Mouse (Mus musculus) forebrain, embryonic 11.5 days (tissue): ENCODE data around the gene Nfya. TPM values are rescaled to one million over a fixed set of nuclear protein-coding genes. Genes with fewer than 3 reads are reported as not detected.

Experiments used
- ATAC-seq: fragments of 200-750 bp; cut with Nextera tagmentation; replicated peaks from 2 replicates; pipeline ENCODE4 v1.8.0; 2017; ENCODE audit warnings: moderate TSS enrichment; ENCODE audit not compliant: low FRiP score
- DNase-seq: peaks from one replicate; pipeline ENCODE4 v3.0.0-alpha.2; 2017; ENCODE audit warnings: low spot score
- H3K27ac ChIP-seq: fragments of 300-500 bp; sonication (generic); 2 replicates; pipeline ENCODE4 v1.5.1; 2014; ENCODE audit warnings: low read depth, low read length
- H3K27me3 ChIP-seq: fragments of 300-500 bp; sonication (generic); 2 replicates; pipeline ENCODE4 v1.6.1; 2014; ENCODE audit warnings: mild to moderate bottlenecking, low read length, mixed read lengths; ENCODE audit not compliant: control insufficient read depth, insufficient read depth
- H3K36me3 ChIP-seq: fragments of 300-500 bp; sonication (generic); 2 replicates; pipeline ENCODE4 v1.6.1; 2014; ENCODE audit warnings: mild to moderate bottlenecking, low read length, moderate library complexity, mixed read lengths; ENCODE audit not compliant: control insufficient read depth, insufficient read depth
- H3K4me1 ChIP-seq: fragments of 300-500 bp; sonication (generic); replicated peaks from 2 replicates; pipeline ENCODE4 v1.6.1; 2014; ENCODE audit warnings: low read length, mixed read lengths; ENCODE audit not compliant: control insufficient read depth, insufficient read depth
- H3K4me2 ChIP-seq: fragments of 300-500 bp; sonication (generic); 2 replicates; pipeline ENCODE4 v1.6.1; 2014; ENCODE audit warnings: low read depth, mild to moderate bottlenecking, low read length, moderate library complexity, mixed read lengths; ENCODE audit not compliant: severe bottlenecking
- H3K4me3 ChIP-seq: fragments of 300-500 bp; sonication (generic); 2 replicates; pipeline ENCODE4 v1.5.1; 2014; ENCODE audit warnings: low read depth, low read length
- H3K9ac ChIP-seq: fragments of 300-500 bp; sonication (generic); 2 replicates; pipeline ENCODE4 v1.6.1; 2014; ENCODE audit warnings: low read length
- H3K9me3 ChIP-seq: fragments of 300-500 bp; sonication (generic); 2 replicates; pipeline ENCODE4 v1.6.1; 2016; ENCODE audit warnings: low read length, mixed read lengths; ENCODE audit not compliant: control insufficient read depth
- WGBS: fragments of 180-500 bp; shearing (Covaris S2); extraction: QIAGEN DNeasy Blood & Tissue Kit; methylation state at CpG from one replicate; pipeline ENCODE4 v1.1.7; 2014; 5-methylcytosine and 5-hydroxymethylcytosine counted together
- polyA plus RNA-seq: library from polyadenylated mRNA; unstranded; fragments of >200 nt; fragmentation: Nextera tagmentation; extraction: Ambion mirVana; gene quantifications from 2 replicates; pipeline ENCODE4 v1.2.1, GENCODE M21; 2014

The Nfya gene
- polyA plus RNA-seq, 1 experiment from 2014 or later = 24.5 TPM

GRCm38 (mm10) chr17:48433006-48433655 is 23.4 kb upstream of the Nfya start:
- ATAC-seq (no peak), DNase-seq (no peak)
- Histone ChIP-seq H3K4me3 (no peak overlapping the region), H3K9me3 (no peaks in the 10 kb centered on the region), H3K36me3 (no peaks in the 10 kb centered on the region), H3K4me2 (no peak overlapping the region), H3K27ac (no peak overlapping the region), H3K4me1 (peaks cover 7% of the 10 kb centered on the region; the same call in 1 of the 2 replicates), H3K9ac (no peak overlapping the region), H3K27me3 (no peaks in the 10 kb centered on the region)
- 82% methylated on average over 20 of the region's 20 CpGs for WGBS

- Histone ChIP-seq H3K27me3 (no peaks in the 10 kb centered on the region), H3K4me2 (no peak within 1 kb of the TSS), H3K4me3 (no peak within 1 kb of the TSS), H3K4me1 (peaks cover 4% of the 10 kb centered on the region; the same call in 1 of the 2 replicates), H3K9me3 (no peaks in the 10 kb centered on the region), H3K36me3 (no peaks in the 10 kb centered on the region), H3K9ac (no peak within 1 kb of the TSS), H3K27ac (no peak within 1 kb of the TSS)
- ATAC-seq = no peak
- no peak for DNase-seq
- 75% methylated on average over 16 of the region's 16 CpGs for WGBS
Measured at GRCm38 (mm10) chr17:48432158-48432980, 22.7 kb upstream of the Nfya start, which contains the start of gene Apobec2. TSS of gene Apobec2 (minus strand) at chr17:48432930.

- ATAC-seq (no peak), DNase-seq (no peak)
- Histone ChIP-seq H3K4me1 (no peaks in the 10 kb centered on the region; the same call in 1 of the 2 replicates), H3K9me3 (no peaks in the 10 kb centered on the region), H3K4me2 (no peak overlapping the region), H3K27me3 (no peaks in the 10 kb centered on the region), H3K36me3 (no peaks in the 10 kb centered on the region), H3K4me3 (no peak overlapping the region), H3K27ac (no peak overlapping the region), H3K9ac (no peak overlapping the region)
- WGBS = 78% methylated on average over 5 of the region's 5 CpGs
Measured at GRCm38 (mm10) chr17:48431054-48431453, 21.3 kb upstream of the Nfya start.

GRCm38 (mm10) chr17:48430394-48430793 is 20.7 kb upstream of the Nfya start:
- H3K4me1 ChIP-seq = no peaks in the 10 kb centered on the region; the same call in 1 of the 2 replicates
- no peak overlapping the region for H3K9ac ChIP-seq
- no peak overlapping the region for H3K27ac ChIP-seq
- 64% methylated on average over 5 of the region's 5 CpGs for WGBS
- ATAC-seq = no peak
- no peaks in the 10 kb centered on the region for H3K36me3 ChIP-seq
- no peaks in the 10 kb centered on the region for H3K9me3 ChIP-seq
- no peak overlapping the region for H3K4me2 ChIP-seq
- no peak for DNase-seq
- H3K27me3 ChIP-seq = no peaks in the 10 kb centered on the region
- H3K4me3 ChIP-seq = no peak overlapping the region

GRCm38 (mm10) chr17:48427852-48428530 is 18.3 kb upstream of the Nfya start:
- H3K36me3 ChIP-seq = no peaks in the 10 kb centered on the region
- no peak for DNase-seq
- no peak overlapping the region for H3K27ac ChIP-seq
- WGBS = 63% methylated on average over 11 of the region's 11 CpGs
- no peak for ATAC-seq
- no peaks in the 10 kb centered on the region; the same call in 1 of the 2 replicates for H3K4me1 ChIP-seq
- no peaks in the 10 kb centered on the region for H3K27me3 ChIP-seq
- H3K4me2 ChIP-seq = no peak overlapping the region
- H3K9ac ChIP-seq = no peak overlapping the region
- H3K4me3 ChIP-seq = no peak overlapping the region
- H3K9me3 ChIP-seq = no peaks in the 10 kb centered on the region

GRCm38 (mm10) chr17:48426991-48427750 is 17.5 kb upstream of the Nfya start:
- H3K36me3 ChIP-seq = no peaks in the 10 kb centered on the region
- DNase-seq (no peak), ATAC-seq (no peak)
- H3K9ac ChIP-seq = no peak overlapping the region
- no peaks in the 10 kb centered on the region for H3K9me3 ChIP-seq
- H3K4me1 ChIP-seq = no peaks in the 10 kb centered on the region; the same call in 1 of the 2 replicates
- H3K27ac ChIP-seq = no peak overlapping the region
- no peak overlapping the region for H3K4me2 ChIP-seq
- WGBS = 71% methylated on average over 13 of the region's 13 CpGs
- H3K4me3 ChIP-seq = no peak overlapping the region
- no peaks in the 10 kb centered on the region for H3K27me3 ChIP-seq

GRCm38 (mm10) chr17:48425823-48426612 is 16.3 kb upstream of the Nfya start:
- Histone ChIP-seq H3K9ac (no peak overlapping the region; the same call in 1 of the 2 replicates), H3K4me3 (no peak overlapping the region), H3K4me1 (no peaks in the 10 kb centered on the region; the same call in 1 of the 2 replicates), H3K4me2 (no peak overlapping the region), H3K27me3 (no peaks in the 10 kb centered on the region), H3K9me3 (no peaks in the 10 kb centered on the region), H3K27ac (no peak overlapping the region), H3K36me3 (no peaks in the 10 kb centered on the region)
- DNase-seq (no peak), ATAC-seq (no peak)
- 46% methylated on average over 9 of the region's 9 CpGs for WGBS
